Mouse (Mus musculus) mouse embryonic stem cell (cell line): ENCODE results near the gene Gnb5.

Source experiments
- in situ Hi-C, 2 experiments: fragments of 300-500 bp; cut with MboI; formaldehyde crosslinking; loops; 1 replicate in 1 of 2; 3 replicates in 1 of 2; pipeline ENCODE4 v1.14.3; 2019 to 2020; ENCODE audit warnings: low sequenced_read_pairs in 2 of 2, low pct_unique_long_range_greater_than_20kb in 1 of 2, mixed read lengths in 1 of 2; ENCODE audit not compliant: unreplicated experiment in 1 of 2

The Gnb5 gene

GRCm38 (mm10) chr9:75289545-75289944 lies 16.5 kb upstream of the Gnb5 start:
- in situ Hi-C loops: no loop called here

GRCm38 (mm10) chr9:75299342-75299741 lies 6.7 kb upstream of the Gnb5 start:
- in situ Hi-C loops: no loop called here

GRCm38 (mm10) chr9:75303033-75303432 lies 3.1 kb upstream of the Gnb5 start:
- in situ Hi-C loops: no loop called here

- in situ Hi-C loops: no loop called here
Measured at GRCm38 (mm10) chr9:75303701-75304261, 2.3 kb upstream of the Gnb5 start.

GRCm38 (mm10) chr9:75304286-75304685 lies 1.8 kb upstream of the Gnb5 start:
- in situ Hi-C loops: no loop called here

- in situ Hi-C loops: no loop called here
Measured at GRCm38 (mm10) chr9:75307015-75307414, 927 bp downstream of the Gnb5 start.

GRCm38 (mm10) chr9:75308621-75309020 lies 2.5 kb downstream of the Gnb5 start:
- in situ Hi-C loops: no loop called here

- in situ Hi-C loops: no loop called here
Measured at GRCm38 (mm10) chr9:75312008-75312407, 5.9 kb downstream of the Gnb5 start.

- in situ Hi-C loops: no loop called here
Measured at GRCm38 (mm10) chr9:75313138-75313831, 7.2 kb downstream of the Gnb5 start.

GRCm38 (mm10) chr9:75313832-75314516 lies 7.9 kb downstream of the Gnb5 start:
- in situ Hi-C loops: no loop called here

- in situ Hi-C loops: no loop called here
Measured at GRCm38 (mm10) chr9:75314517-75315105, 8.5 kb downstream of the Gnb5 start.

- in situ Hi-C loops: no loop called here
Measured at GRCm38 (mm10) chr9:75315238-75315637, 9.2 kb downstream of the Gnb5 start.

GRCm38 (mm10) chr9:75316771-75317170 lies 10.7 kb downstream of the Gnb5 start:
- in situ Hi-C loops: no loop called here

- in situ Hi-C loops: no loop called here
Measured at GRCm38 (mm10) chr9:75318196-75318595, 12.1 kb downstream of the Gnb5 start.

GRCm38 (mm10) chr9:75319365-75319764 lies 13.3 kb downstream of the Gnb5 start:
- in situ Hi-C loops: no loop called here

- in situ Hi-C loops: no loop called here
Measured at GRCm38 (mm10) chr9:75322099-75322885, 16.2 kb downstream of the Gnb5 start.

- in situ Hi-C loops: no loop called here
Measured at GRCm38 (mm10) chr9:75328047-75328446, 22.0 kb downstream of the Gnb5 start.

GRCm38 (mm10) chr9:75330821-75331220 lies 24.7 kb downstream of the Gnb5 start:
- in situ Hi-C loops: no loop called here

- in situ Hi-C loops: no loop called here
Measured at GRCm38 (mm10) chr9:75334440-75334839, 28.4 kb downstream of the Gnb5 start.
